Mouse (Mus musculus) G1E-ER4 (cell line): ENCODE results near the gene Stim1. TPM values are rescaled to one million over a fixed set of nuclear protein-coding genes. Genes with fewer than 3 reads are reported as not detected.
A peak's percentile ranks its signal among the peaks of the same experiment; 100 is the strongest.

ENCODE experiments used
- GATA1 ChIP-seq: IDR thresholded peaks from one replicate; pipeline ENCODE4 v1.8.0; 2012; ENCODE audit warnings: low read length, inconsistent platforms
- polyA plus RNA-seq: library from polyadenylated mRNA; stranded (reverse); fragments of >175 nt; gene quantifications from 2 replicates; pipeline ENCODE4 v1.2.3, GENCODE M21; 2012

Stim1 gene
- polyA plus RNA-seq, 1 experiment, result 16.1 TPM

GRCm38 (mm10) chr7:102263020-102263419 lies 4.6 kb upstream of the Stim1 start:
- no peak for TF ChIP-seq GATA1

- TF ChIP-seq GATA1, result peak; percentile 11
Measured at GRCm38 (mm10) chr7:102266401-102267042, 1.1 kb upstream of the Stim1 start.

GRCm38 (mm10) chr7:102267113-102267579 lies 460 bp upstream of the Stim1 start:
- no peak for TF ChIP-seq GATA1

GRCm38 (mm10) chr7:102268395-102268748 lies 766 bp downstream of the Stim1 start:
- no peak for TF ChIP-seq GATA1

- TF ChIP-seq GATA1, result no peak
Measured at GRCm38 (mm10) chr7:102272422-102272948, 4.9 kb downstream of the Stim1 start.

- no peak for TF ChIP-seq GATA1
Measured at GRCm38 (mm10) chr7:102281403-102281802, 13.8 kb downstream of the Stim1 start.

- no peak for TF ChIP-seq GATA1
Measured at GRCm38 (mm10) chr7:102282261-102282660, 14.7 kb downstream of the Stim1 start.

GRCm38 (mm10) chr7:102289466-102289865 lies 21.9 kb downstream of the Stim1 start:
- no peak for TF ChIP-seq GATA1

GRCm38 (mm10) chr7:102292228-102292627 lies 24.6 kb downstream of the Stim1 start:
- TF ChIP-seq GATA1, result no peak

- no peak for TF ChIP-seq GATA1
Measured at GRCm38 (mm10) chr7:102293234-102293633, 25.6 kb downstream of the Stim1 start.

GRCm38 (mm10) chr7:102300761-102301160 lies 33.2 kb downstream of the Stim1 start:
- TF ChIP-seq GATA1, result no peak

GRCm38 (mm10) chr7:102302471-102302870 lies 34.9 kb downstream of the Stim1 start:
- no peak for TF ChIP-seq GATA1

- no peak for TF ChIP-seq GATA1
Measured at GRCm38 (mm10) chr7:102305596-102305995, 38.0 kb downstream of the Stim1 start.

- TF ChIP-seq GATA1, result no peak
Measured at GRCm38 (mm10) chr7:102310266-102310665, 42.7 kb downstream of the Stim1 start.

- no peak for TF ChIP-seq GATA1
Measured at GRCm38 (mm10) chr7:102310821-102311220, 43.2 kb downstream of the Stim1 start.

GRCm38 (mm10) chr7:102312840-102313534 lies 45.4 kb downstream of the Stim1 start:
- no peak for TF ChIP-seq GATA1

- TF ChIP-seq GATA1, result no peak
Measured at GRCm38 (mm10) chr7:102313535-102313863, 45.9 kb downstream of the Stim1 start.
